Mouse (Mus musculus) small intestine, adult 2 months (tissue): ENCODE data around the gene Supt5.

Experiments
- CTCF ChIP-seq: fragments of 200-500 bp; IDR thresholded peaks from 2 replicates; pipeline ENCODE4 v1.5.1; 2012; ENCODE audit warnings: low read depth, mild to moderate bottlenecking, control low read depth, inconsistent platforms, low read length, moderate library complexity, mixed read lengths; ENCODE audit not compliant: insufficient replicate concordance, insufficient read length; ENCODE audit errors: extremely low read depth
- POLR2A ChIP-seq: fragments of 200-500 bp; IDR thresholded peaks from 2 replicates; pipeline ENCODE4 v1.6.1; 2012; ENCODE audit warnings: low read depth, mild to moderate bottlenecking, control low read depth, inconsistent platforms, low read length, moderate library complexity

GRCm38 (mm10) chr7:28370051-28370450 lies 31.5 kb upstream of the Supt5 start:
- no peak for TF ChIP-seq CTCF
- no peak for TF ChIP-seq POLR2A
